Mouse (Mus musculus) adrenal gland, adult (tissue): ENCODE data around the gene Atp5h.
A peak's percentile ranks its signal among the peaks of the same experiment; 100 is the strongest.

Experiments
- DNase-seq, 2 experiments: peaks; one replicate each; pipeline ENCODE4 v3.0.0; 2022 to 2023; ENCODE audit warnings: low spot score in 1 of 2; ENCODE audit not compliant: inconsistent age in 2 of 2

The Atp5h gene

GRCm38 (mm10) chr11:115439326-115439725 lies 19.6 kb upstream of the Atp5h start:
- peak in 1 of 2 experiments; percentile 84 for DNase-seq

- DNase-seq: peak in 1 of 2 experiments; percentile 57
Observed at GRCm38 (mm10) chr11:115437571-115438122, 17.9 kb upstream of the Atp5h start.

- peak in 1 of 2 experiments; percentile 44 for DNase-seq
Observed at GRCm38 (mm10) chr11:115435596-115436337, 16.0 kb upstream of the Atp5h start.

- no peak for DNase-seq
Observed at GRCm38 (mm10) chr11:115433342-115433741, 13.6 kb upstream of the Atp5h start.

- no peak for DNase-seq
Observed at GRCm38 (mm10) chr11:115432814-115433213, 13.1 kb upstream of the Atp5h start.

- no peak for DNase-seq
Observed at GRCm38 (mm10) chr11:115430561-115430960, 10.8 kb upstream of the Atp5h start.

- no peak for DNase-seq
Observed at GRCm38 (mm10) chr11:115429307-115429706, 9.5 kb upstream of the Atp5h start.

GRCm38 (mm10) chr11:115427482-115428331 lies 7.9 kb upstream of the Atp5h start:
- DNase-seq: peak; percentile 75 to 92

- DNase-seq: no peak
Observed at GRCm38 (mm10) chr11:115425671-115426070, 5.9 kb upstream of the Atp5h start.

- no peak for DNase-seq
Observed at GRCm38 (mm10) chr11:115424666-115425065, 4.9 kb upstream of the Atp5h start.

GRCm38 (mm10) chr11:115423091-115423490 lies 3.3 kb upstream of the Atp5h start:
- no peak for DNase-seq

GRCm38 (mm10) chr11:115421972-115422371 lies 2.2 kb upstream of the Atp5h start:
- DNase-seq: no peak

GRCm38 (mm10) chr11:115421328-115421727 lies 1.6 kb upstream of the Atp5h start:
- peak in 1 of 2 experiments; percentile 76 for DNase-seq

GRCm38 (mm10) chr11:115420336-115421190 lies 801 bp upstream of the Atp5h start:
- peak; percentile 74 to 90 for DNase-seq

- DNase-seq: no peak
Observed at GRCm38 (mm10) chr11:115409556-115409955, 10.2 kb downstream of the Atp5h start.

- no peak for DNase-seq
Observed at GRCm38 (mm10) chr11:115408266-115408920, 11.4 kb downstream of the Atp5h start.

GRCm38 (mm10) chr11:115406858-115407401 lies 12.8 kb downstream of the Atp5h start:
- no peak for DNase-seq

- DNase-seq: no peak
Observed at GRCm38 (mm10) chr11:115405723-115406122, 14.0 kb downstream of the Atp5h start.

- peak; percentile 89 to 97 for DNase-seq
Observed at GRCm38 (mm10) chr11:115403338-115404124, 16.2 kb downstream of the Atp5h start, which contains the start of gene Mrpl58. Mrpl58 (plus strand) TSS chr11:115403752.
